Mouse (Mus musculus) embryonic facial prominence, embryonic 15.5 days (tissue): ENCODE data around the gene Cercam. TPM values are rescaled to one million over a fixed set of nuclear protein-coding genes. Genes with fewer than 3 reads are reported as not detected.
"Not testable (repeated sequence)": the region's sequence is repeated elsewhere in the genome, so short reads cannot be mapped to it uniquely, and the experiment has no call there.

Source experiments
- ATAC-seq: fragments of 200-750 bp; cut with Nextera tagmentation; 2 replicates; pipeline ENCODE4 v1.8.0; 2017; ENCODE audit warnings: low read depth, moderate TSS enrichment; ENCODE audit not compliant: insufficient number of reproducible peaks, low FRiP score, low TSS enrichment
- H3K27ac ChIP-seq: fragments of 300-500 bp; sonication (generic); replicated peaks from 2 replicates; pipeline ENCODE4 v1.5.1; 2015; ENCODE audit warnings: mild to moderate bottlenecking, inconsistent platforms
- H3K27me3 ChIP-seq: fragments of 300-500 bp; sonication (generic); 2 replicates; pipeline ENCODE4 v1.6.1; 2015; ENCODE audit warnings: inconsistent platforms
- H3K36me3 ChIP-seq: fragments of 300-500 bp; sonication (generic); 2 replicates; pipeline ENCODE4 v1.6.1; 2015; ENCODE audit warnings: mild to moderate bottlenecking, inconsistent platforms
- H3K4me1 ChIP-seq: fragments of 300-500 bp; sonication (generic); 2 replicates; pipeline ENCODE4 v1.6.1; 2015; ENCODE audit warnings: inconsistent platforms
- H3K4me2 ChIP-seq: fragments of 300-500 bp; sonication (generic); replicated peaks from 2 replicates; pipeline ENCODE4 v1.6.1; 2015; ENCODE audit warnings: mild to moderate bottlenecking, inconsistent platforms
- H3K4me3 ChIP-seq: fragments of 300-500 bp; sonication (generic); replicated peaks from 2 replicates; pipeline ENCODE4 v1.5.1; 2015; ENCODE audit warnings: mild to moderate bottlenecking, inconsistent platforms
- H3K9ac ChIP-seq: fragments of 300-500 bp; sonication (generic); 2 replicates; pipeline ENCODE4 v1.6.1; 2015; ENCODE audit warnings: inconsistent platforms
- H3K9me3 ChIP-seq: fragments of 300-500 bp; sonication (generic); replicated peaks from 2 replicates; pipeline ENCODE4 v1.6.1; 2016; ENCODE audit warnings: inconsistent platforms
- WGBS: fragments of 180-500 bp; shearing (Covaris S2); methylation state at CpG from one replicate; pipeline ENCODE4 v1.1.7; 2015; 5-methylcytosine and 5-hydroxymethylcytosine counted together
- microRNA-seq: library from miRNA; unstranded; fragments of <30 nt; microRNA quantifications from one replicate; pipeline ENCODE4, GENCODE M21; 2016; ENCODE audit warnings: borderline number of aligned reads
- polyA plus RNA-seq: library from polyadenylated mRNA; unstranded; fragments of >200 nt; fragmentation: Nextera tagmentation; extraction: Ambion mirVana; gene quantifications from 2 replicates; pipeline ENCODE4 v1.2.1, GENCODE M21; 2015

The Cercam gene
- polyA plus RNA-seq, 1 experiment from 2014 or later = 57.3 TPM

- ATAC-seq, H3K27ac ChIP-seq, H3K4me1 ChIP-seq, H3K27me3 ChIP-seq, H3K4me3 ChIP-seq, H3K9ac ChIP-seq, H3K4me2 ChIP-seq, H3K9me3 ChIP-seq: not testable (repeated sequence)
- H3K36me3 ChIP-seq = peaks cover 76% of the 10 kb centered on the region
- 91% methylated on average over 1 of the region's 2 CpGs for WGBS
Observed at GRCm38 (mm10) chr2:29908171-29908570, 39.2 kb downstream of the Cercam start.

DNA sequence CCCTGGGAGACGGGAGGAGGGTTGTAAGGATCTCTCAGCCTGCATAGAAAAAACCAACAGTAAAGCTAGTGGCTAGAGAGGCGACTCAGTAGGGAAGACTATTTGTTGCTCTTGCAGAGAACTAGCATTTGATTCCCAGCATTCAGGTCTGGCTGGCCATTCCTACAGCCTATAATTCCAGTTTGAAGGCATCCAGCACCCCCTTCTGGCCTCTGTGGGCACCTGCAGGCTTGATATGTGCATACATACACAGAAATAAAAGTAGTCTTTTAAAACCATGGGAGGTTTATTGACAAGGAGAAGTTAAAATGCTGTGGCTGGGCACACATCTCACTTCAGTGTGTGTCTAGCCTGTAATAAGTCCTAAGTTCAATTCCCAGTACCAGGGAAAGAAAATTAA lies 41.1 kb downstream of the Cercam start:
- no peaks in the 10 kb centered on the region for H3K27me3 ChIP-seq
- no peak overlapping the region for H3K9ac ChIP-seq
- ATAC-seq = no peak
- H3K4me2 ChIP-seq = no peak overlapping the region
- H3K4me1 ChIP-seq = no peaks in the 10 kb centered on the region
- no peak overlapping the region for H3K27ac ChIP-seq
- no peak overlapping the region for H3K4me3 ChIP-seq
- 92% methylated on average over 2 of the region's 2 CpGs for WGBS
- H3K9me3 ChIP-seq = no peaks in the 10 kb centered on the region
- H3K36me3 ChIP-seq = peaks cover 73% of the 10 kb centered on the region

DNA sequence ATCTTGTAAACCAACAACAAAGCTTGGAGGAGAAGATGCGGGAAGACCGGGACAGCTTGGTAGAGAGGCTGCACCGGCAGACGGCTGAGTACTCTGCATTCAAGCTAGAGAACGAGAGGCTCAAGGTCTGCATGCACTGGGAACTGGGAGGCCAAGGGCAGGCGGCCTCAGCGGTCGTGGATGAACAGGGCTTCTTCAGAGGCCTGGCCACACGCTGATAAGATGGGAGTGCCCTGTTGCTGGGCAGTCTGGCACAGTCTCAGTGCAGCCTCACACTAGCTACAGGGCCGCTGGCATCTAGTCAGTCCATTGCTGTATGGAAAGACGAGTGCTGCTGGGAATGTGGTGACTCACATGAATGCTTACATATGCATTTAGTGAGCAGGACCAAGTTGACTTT lies 48.7 kb downstream of the Cercam start:
- no peak overlapping the region for H3K9ac ChIP-seq
- no peak overlapping the region for H3K4me2 ChIP-seq
- no peaks in the 10 kb centered on the region for H3K27me3 ChIP-seq
- H3K36me3 ChIP-seq = peaks cover 81% of the 10 kb centered on the region
- no peaks in the 10 kb centered on the region for H3K9me3 ChIP-seq
- H3K4me1 ChIP-seq = no peaks in the 10 kb centered on the region
- no peak for ATAC-seq
- H3K27ac ChIP-seq = no peak overlapping the region
- WGBS = 88% methylated on average over 11 of the region's 11 CpGs
- no peak overlapping the region for H3K4me3 ChIP-seq

DNA sequence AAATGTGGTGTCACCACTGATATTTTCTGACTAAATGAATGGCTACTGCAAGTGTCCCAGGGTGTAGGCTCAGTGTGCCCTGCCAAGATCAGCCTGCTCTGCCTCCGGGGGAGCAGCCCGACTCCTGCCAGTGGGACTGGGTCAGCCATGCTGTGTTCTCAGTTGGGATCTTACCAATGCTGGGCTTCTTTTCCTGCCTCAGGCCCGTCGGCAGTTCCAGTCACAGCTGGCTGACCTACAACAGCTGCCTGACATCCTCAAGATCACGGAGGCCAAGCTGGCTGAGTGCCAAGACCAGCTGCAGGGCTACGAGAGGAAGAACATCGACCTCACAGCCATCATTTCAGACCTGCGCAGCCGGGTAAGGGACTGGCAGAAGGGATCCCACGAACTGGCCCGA lies 53.0 kb downstream of the Cercam start:
- no peaks in the 10 kb centered on the region for H3K4me1 ChIP-seq
- ATAC-seq = no peak
- WGBS = 69% methylated on average over 11 of the region's 11 CpGs

GRCm38 (mm10) chr2:29926542-29926941 lies 57.6 kb downstream of the Cercam start:
- H3K4me2 ChIP-seq = no peak overlapping the region
- ATAC-seq = no peak
- H3K27ac ChIP-seq = no peak overlapping the region
- H3K9ac ChIP-seq = no peak overlapping the region
- no peak overlapping the region for H3K4me3 ChIP-seq
- H3K27me3 ChIP-seq = no peaks in the 10 kb centered on the region
- WGBS = 90% methylated on average over 5 of the region's 5 CpGs
- no peaks in the 10 kb centered on the region for H3K4me1 ChIP-seq
- H3K9me3 ChIP-seq = no peaks in the 10 kb centered on the region
- peaks cover 97% of the 10 kb centered on the region for H3K36me3 ChIP-seq

More for the DNA sequence above, 53.0 kb downstream of the Cercam start:
- Histone ChIP-seq H3K4me3 (no peak overlapping the region), H3K9me3 (no peaks in the 10 kb centered on the region), H3K36me3 (peaks cover 85% of the 10 kb centered on the region), H3K9ac (no peak overlapping the region), H3K27me3 (no peaks in the 10 kb centered on the region), H3K27ac (no peak overlapping the region), H3K4me2 (no peak overlapping the region)

GRCm38 (mm10) chr2:29930506-29930905 lies 61.5 kb downstream of the Cercam start:
- Histone ChIP-seq H3K27me3 (no peaks in the 10 kb centered on the region), H3K4me2 (no peak overlapping the region), H3K27ac (no peak overlapping the region), H3K4me3 (no peak overlapping the region), H3K36me3 (peaks cover 58% of the 10 kb centered on the region), H3K4me1 (no peaks in the 10 kb centered on the region), H3K9me3 (no peaks in the 10 kb centered on the region), H3K9ac (no peak overlapping the region)
- ATAC-seq = no peak
- WGBS = 79% methylated on average over 10 of the region's 10 CpGs

DNA sequence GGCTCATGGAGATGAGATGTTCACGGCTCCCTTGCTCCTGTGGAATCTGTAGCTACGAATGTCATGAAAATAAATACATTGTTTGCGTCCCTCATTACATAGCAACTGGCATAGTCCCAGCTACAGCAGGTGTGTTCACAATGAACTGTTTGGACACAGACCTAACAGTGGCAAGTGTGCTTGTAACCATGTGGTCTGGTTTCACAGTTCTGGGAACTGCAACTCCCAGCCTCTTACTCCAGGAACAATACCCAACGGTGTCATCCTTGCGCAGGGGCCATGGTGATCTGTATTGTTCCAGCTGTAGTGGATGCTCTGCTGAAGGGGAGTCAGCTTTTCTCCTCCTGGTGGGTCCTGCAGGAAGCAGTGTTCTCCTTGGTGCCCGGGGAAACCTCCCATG lies 62.2 kb downstream of the Cercam start:
- H3K9me3 ChIP-seq = no peaks in the 10 kb centered on the region
- H3K36me3 ChIP-seq = peaks cover 51% of the 10 kb centered on the region
- 86% methylated on average over 6 of the region's 6 CpGs for WGBS

More for the DNA sequence above, 62.2 kb downstream of the Cercam start:
- Histone ChIP-seq H3K27me3 (no peaks in the 10 kb centered on the region), H3K4me1 (peaks cover 6% of the 10 kb centered on the region), H3K4me2 (no peak overlapping the region), H3K27ac (no peak overlapping the region), H3K4me3 (no peak overlapping the region), H3K9ac (no peak overlapping the region)
- no peak for ATAC-seq

Small RNA genes lying within 50 kb of the gene (microRNA-seq; reads per million reads assigned to microRNA genes)
- gene Mir219a-2 = not detected
- not detected for gene Mir219b

Other genes starting within 250 kb of the Cercam start
- gene Rapgef1, start 249.4 kb upstream of the Cercam start, polyA plus RNA-seq = 17.0 and 18.6 TPM in 2 replicates
- gene Gm13420, start 117.5 kb upstream of the Cercam start, polyA plus RNA-seq = not detected in 2 replicates
- not detected in 2 replicates for gene Gm13547, start 109.9 kb upstream of the Cercam start, polyA plus RNA-seq
- gene Coq4, start 81.7 kb upstream of the Cercam start, polyA plus RNA-seq = 28.7 and 37.0 TPM in 2 replicates
- gene Trub2, start 80.7 kb upstream of the Cercam start, polyA plus RNA-seq = 35.1 and 38.8 TPM in 2 replicates
- 20.2 and 20.7 TPM in 2 replicates for gene Slc27a4, start 66.5 kb upstream of the Cercam start, polyA plus RNA-seq
- 22.9 and 24.1 TPM in 2 replicates for gene Urm1, start 49.1 kb upstream of the Cercam start, polyA plus RNA-seq
- 59.8 and 74.3 TPM in 2 replicates for gene Odf2, start 20.1 kb downstream of the Cercam start, polyA plus RNA-seq
- gene Gle1, start 66.3 kb downstream of the Cercam start, polyA plus RNA-seq = 59.5 and 63.5 TPM in 2 replicates
- 85.8 and 99.0 TPM in 2 replicates for gene Sptan1, start 96.4 kb downstream of the Cercam start, polyA plus RNA-seq
- gene Wdr34, start 179.7 kb downstream of the Cercam start, polyA plus RNA-seq = 45.5 and 46.9 TPM in 2 replicates
- gene Set, start 188.2 kb downstream of the Cercam start, polyA plus RNA-seq = 351 and 370 TPM in 2 replicates
- 8.2 and 9.5 TPM in 2 replicates for gene Pkn3, start 208.5 kb downstream of the Cercam start, polyA plus RNA-seq
- 25.2 and 30.0 TPM in 2 replicates for gene Zdhhc12, start 224.5 kb downstream of the Cercam start, polyA plus RNA-seq